Mouse (Mus musculus) lung, embryonic 16.5 days (tissue): ENCODE measurements at regions not wholly inside any gene's neighbourhood (a gene's known extent, or its start where the extent isn't known, plus 50 kb on each side); places are given as distances from the start of the nearest gene placed in this dataset.

Experiments
- ATAC-seq: fragments of 200-750 bp; cut with Nextera tagmentation; 2 replicates; pipeline ENCODE4 v1.8.0; 2017; ENCODE audit warnings: low read depth, mild to moderate bottlenecking, moderate library complexity
- H3K27ac ChIP-seq: fragments of 300-500 bp; sonication (generic); 2 replicates; pipeline ENCODE4 v1.5.1; 2014; ENCODE audit warnings: mild to moderate bottlenecking, control low read depth, low read length
- H3K27me3 ChIP-seq: fragments of 300-500 bp; sonication (generic); 2 replicates; pipeline ENCODE4 v1.6.1; 2014; ENCODE audit warnings: low read depth, low read length, mixed read lengths; ENCODE audit not compliant: control insufficient read depth, insufficient read depth
- H3K36me3 ChIP-seq: fragments of 300-500 bp; sonication (generic); 2 replicates; pipeline ENCODE4 v1.6.1; 2014; ENCODE audit warnings: low read length; ENCODE audit not compliant: control insufficient read depth, insufficient read depth
- H3K4me1 ChIP-seq: fragments of 300-500 bp; sonication (generic); replicated peaks from 2 replicates; pipeline ENCODE4 v1.6.1; 2014; ENCODE audit warnings: low read length, mixed read lengths; ENCODE audit not compliant: control insufficient read depth, insufficient read depth
- H3K4me2 ChIP-seq: fragments of 300-500 bp; sonication (generic); 2 replicates; pipeline ENCODE4 v1.6.1; 2014; ENCODE audit warnings: low read depth, low read length, control low read depth
- H3K4me3 ChIP-seq: fragments of 300-500 bp; sonication (generic); 2 replicates; pipeline ENCODE4 v1.5.1; 2014; ENCODE audit warnings: mild to moderate bottlenecking, low read length, control low read depth
- H3K9ac ChIP-seq: fragments of 300-500 bp; sonication (generic); 2 replicates; pipeline ENCODE4 v1.6.1; 2014; ENCODE audit warnings: low read length, control low read depth
- H3K9me3 ChIP-seq: fragments of 300-500 bp; sonication (generic); 2 replicates; pipeline ENCODE4 v1.6.1; 2016; ENCODE audit warnings: low read length; ENCODE audit not compliant: control insufficient read depth
- WGBS: fragments of 180-500 bp; shearing (Covaris S2); extraction: QIAGEN DNeasy Blood & Tissue Kit; methylation state at CpG from one replicate; pipeline ENCODE4 v1.1.7; 2014; 5-methylcytosine and 5-hydroxymethylcytosine counted together

GRCm38 (mm10) chr16:24077428-24077827, 88.8 kb upstream of the Bcl6 start:
- Histone ChIP-seq H3K27ac (no peak overlapping the region), H3K36me3 (no peaks in the 10 kb centered on the region), H3K9me3 (no peaks in the 10 kb centered on the region), H3K27me3 (no peaks in the 10 kb centered on the region), H3K4me3 (no peak overlapping the region), H3K4me1 (no peaks in the 10 kb centered on the region), H3K9ac (no peak overlapping the region), H3K4me2 (no peak overlapping the region)
- no peak for ATAC-seq
- WGBS = 54% methylated on average over 2 of the region's 2 CpGs

GRCm38 (mm10) chr16:24076799-24077136, 88.1 kb upstream of the Bcl6 start:
- Histone ChIP-seq H3K27me3 (no peaks in the 10 kb centered on the region), H3K36me3 (no peaks in the 10 kb centered on the region), H3K9me3 (no peaks in the 10 kb centered on the region), H3K4me1 (no peaks in the 10 kb centered on the region), H3K4me3 (no peak overlapping the region), H3K9ac (no peak overlapping the region), H3K4me2 (no peak overlapping the region), H3K27ac (no peak overlapping the region)
- no peak for ATAC-seq
- WGBS = 75% methylated on average over 4 of the region's 4 CpGs

- Histone ChIP-seq H3K4me3 (no peak overlapping the region), H3K9me3 (no peaks in the 10 kb centered on the region), H3K27me3 (no peaks in the 10 kb centered on the region), H3K4me2 (no peak overlapping the region), H3K36me3 (no peaks in the 10 kb centered on the region), H3K4me1 (no peaks in the 10 kb centered on the region), H3K27ac (no peak overlapping the region), H3K9ac (no peak overlapping the region)
- WGBS = 90% methylated on average over 4 of the region's 4 CpGs
- no peak for ATAC-seq
These were observed 87.6 kb upstream of the Bcl6 start for GRCm38 (mm10) chr16:24076109-24076798.

GRCm38 (mm10) chr16:24073613-24074244, 85.1 kb upstream of the Bcl6 start:
- Histone ChIP-seq H3K27ac (no peak overlapping the region), H3K9ac (no peak overlapping the region), H3K4me1 (no peaks in the 10 kb centered on the region), H3K36me3 (no peaks in the 10 kb centered on the region), H3K27me3 (no peaks in the 10 kb centered on the region), H3K9me3 (no peaks in the 10 kb centered on the region), H3K4me3 (no peak overlapping the region), H3K4me2 (no peak overlapping the region)
- ATAC-seq = no peak
- 71% methylated on average over 8 of the region's 8 CpGs for WGBS

- Histone ChIP-seq H3K27me3 (no peaks in the 10 kb centered on the region), H3K4me3 (no peak overlapping the region), H3K4me2 (no peak overlapping the region), H3K36me3 (no peaks in the 10 kb centered on the region), H3K4me1 (peaks cover 2% of the 10 kb centered on the region; the same call in 1 of the 2 replicates), H3K27ac (no peak overlapping the region), H3K9ac (no peak overlapping the region), H3K9me3 (no peaks in the 10 kb centered on the region)
- no peak for ATAC-seq
- 52% methylated on average over 5 of the region's 6 CpGs for WGBS
These were observed 84.4 kb upstream of the Bcl6 start for GRCm38 (mm10) chr16:24073065-24073464.

- Histone ChIP-seq H3K36me3 (no peaks in the 10 kb centered on the region), H3K27ac (no peak overlapping the region), H3K9ac (no peak overlapping the region), H3K9me3 (no peaks in the 10 kb centered on the region), H3K4me1 (peaks cover 5% of the 10 kb centered on the region; the same call in 1 of the 2 replicates), H3K4me2 (no peak overlapping the region), H3K27me3 (no peaks in the 10 kb centered on the region), H3K4me3 (no peak overlapping the region)
- WGBS = 67% methylated on average over 5 of the region's 5 CpGs
- ATAC-seq = no peak
These were observed 80.8 kb upstream of the Bcl6 start for GRCm38 (mm10) chr16:24069411-24069810.

GRCm38 (mm10) chr16:24068250-24068813, 79.7 kb upstream of the Bcl6 start:
- 26% methylated on average over 4 of the region's 4 CpGs for WGBS
- Histone ChIP-seq H3K27ac (no peak overlapping the region), H3K4me1 (peaks cover 5% of the 10 kb centered on the region; the same call in 1 of the 2 replicates), H3K4me3 (no peak overlapping the region), H3K9ac (no peak overlapping the region), H3K27me3 (no peaks in the 10 kb centered on the region), H3K4me2 (no peak overlapping the region), H3K9me3 (no peaks in the 10 kb centered on the region), H3K36me3 (no peaks in the 10 kb centered on the region)
- no peak for ATAC-seq

GRCm38 (mm10) chr16:24062314-24062713, 73.7 kb upstream of the Bcl6 start:
- peaks cover 8% of the 10 kb centered on the region for H3K4me1 ChIP-seq
- H3K4me3 ChIP-seq = no peak overlapping the region
- H3K27ac ChIP-seq = no peak overlapping the region
- no peaks in the 10 kb centered on the region for H3K9me3 ChIP-seq
- H3K9ac ChIP-seq = no peak overlapping the region
- H3K27me3 ChIP-seq = no peaks in the 10 kb centered on the region
- ATAC-seq = no peak
- no peak overlapping the region for H3K4me2 ChIP-seq
- WGBS = 65% methylated on average over 5 of the region's 5 CpGs
- H3K36me3 ChIP-seq = no peaks in the 10 kb centered on the region

- no peaks in the 10 kb centered on the region for H3K9me3 ChIP-seq
- no peak overlapping the region for H3K4me2 ChIP-seq
- WGBS = 65% methylated on average over 4 of the region's 4 CpGs
- no peak overlapping the region for H3K4me3 ChIP-seq
- no peaks in the 10 kb centered on the region for H3K27me3 ChIP-seq
- no peak overlapping the region for H3K9ac ChIP-seq
- H3K4me1 ChIP-seq = peaks cover 14% of the 10 kb centered on the region
- no peak overlapping the region for H3K27ac ChIP-seq
- ATAC-seq = no peak
- no peaks in the 10 kb centered on the region for H3K36me3 ChIP-seq
These were observed 72.8 kb upstream of the Bcl6 start for GRCm38 (mm10) chr16:24061496-24061895.
